Mouse (Mus musculus): ENCODE results near the gene Gm42791. TPM values are rescaled to one million over a fixed set of nuclear protein-coding genes. Genes with fewer than 3 reads are reported as not detected.

Gm42791 gene
- total RNA-seq, 2 experiments from 2014 or later, result 3.3 to 6.1 TPM

GRCm38 (mm10) chr5:148897941-148898417, 97.0 kb downstream of the Gm42791 start:
- peak in 1 of 2 experiments; percentile 29 for DNase-seq
- intact Hi-C loops (cut with DNase I), result no loop called here

GRCm38 (mm10) chr5:148897069-148897702, 97.8 kb downstream of the Gm42791 start:
- intact Hi-C loops (cut with DNase I), result no loop called here
- DNase-seq, result peak; percentile 35 to 53

GRCm38 (mm10) chr5:148896515-148896914, 98.4 kb downstream of the Gm42791 start:
- intact Hi-C loops (cut with DNase I), result no loop called here
- no peak for DNase-seq

GRCm38 (mm10) chr5:148895833-148896232, 99.1 kb downstream of the Gm42791 start:
- intact Hi-C loops (cut with DNase I), result no loop called here

GRCm38 (mm10) chr5:148895034-148895433, 99.9 kb downstream of the Gm42791 start:
- intact Hi-C loops (cut with DNase I), result no loop called here
- no peak for DNase-seq

More at GRCm38 (mm10) chr5:148895833-148896232, 99.1 kb downstream of the Gm42791 start:
- DNase-seq, result no peak

GRCm38 (mm10) chr5:148890237-148890636, 104.7 kb downstream of the Gm42791 start:
- intact Hi-C loops (cut with DNase I), result no loop called here
- DNase-seq, result no peak

GRCm38 (mm10) chr5:148888032-148888431, 106.9 kb downstream of the Gm42791 start:
- intact Hi-C loops (cut with DNase I), result no loop called here
- DNase-seq, result no peak

- DNase-seq, result no peak
- intact Hi-C loops (cut with DNase I), result no loop called here
Observed at GRCm38 (mm10) chr5:148885821-148886609, 108.9 kb downstream of the Gm42791 start.

- no peak for DNase-seq
- intact Hi-C loops (cut with DNase I), result no loop called here
Observed at GRCm38 (mm10) chr5:148883671-148884070, 111.3 kb downstream of the Gm42791 start.

- intact Hi-C loops (cut with DNase I), result no loop called here
- DNase-seq, result no peak
Observed at GRCm38 (mm10) chr5:148879218-148879617, 115.7 kb downstream of the Gm42791 start.

- DNase-seq, result no peak
- intact Hi-C loops (cut with DNase I), result no loop called here
Observed at GRCm38 (mm10) chr5:148873116-148873515, 121.8 kb downstream of the Gm42791 start.

- DNase-seq, result no peak
- intact Hi-C loops (cut with DNase I), result no loop called here
Observed at GRCm38 (mm10) chr5:148869583-148869982, 125.4 kb downstream of the Gm42791 start.

GRCm38 (mm10) chr5:148867766-148868165, 127.2 kb downstream of the Gm42791 start:
- DNase-seq, result no peak
- intact Hi-C loops (cut with DNase I), result no loop called here

- DNase-seq, result no peak
- intact Hi-C loops (cut with DNase I), result no loop called here
Observed at GRCm38 (mm10) chr5:148867171-148867570, 127.8 kb downstream of the Gm42791 start.

GRCm38 (mm10) chr5:148866571-148866970, 128.4 kb downstream of the Gm42791 start:
- DNase-seq, result no peak
- intact Hi-C loops (cut with DNase I), result no loop called here

GRCm38 (mm10) chr5:148863409-148863808, 131.5 kb downstream of the Gm42791 start:
- DNase-seq, result no peak
- intact Hi-C loops (cut with DNase I), result no loop called here

- no peak for DNase-seq
- intact Hi-C loops (cut with DNase I), result no loop called here
Observed at GRCm38 (mm10) chr5:148862853-148863252, 132.1 kb downstream of the Gm42791 start.

GRCm38 (mm10) chr5:148862136-148862535, 132.8 kb downstream of the Gm42791 start:
- DNase-seq, result no peak
- intact Hi-C loops (cut with DNase I), result no loop called here

GRCm38 (mm10) chr5:148857522-148857921, 137.4 kb downstream of the Gm42791 start:
- intact Hi-C loops (cut with DNase I), result no loop called here
- no peak for DNase-seq

GRCm38 (mm10) chr5:148855047-148855446, 139.9 kb downstream of the Gm42791 start:
- no peak for DNase-seq
- intact Hi-C loops (cut with DNase I), result no loop called here

GRCm38 (mm10) chr5:148854166-148854565, 140.8 kb downstream of the Gm42791 start:
- intact Hi-C loops (cut with DNase I), result no loop called here
- no peak for DNase-seq

GRCm38 (mm10) chr5:148849516-148849915, 145.4 kb downstream of the Gm42791 start:
- DNase-seq, result no peak
- intact Hi-C loops (cut with DNase I), result no loop called here

Measured in heart, postnatal 14 days (tissue).